Mouse (Mus musculus) gastrocnemius, adult 2 months (tissue): ENCODE results near the gene Grik4. TPM values are rescaled to one million over a fixed set of nuclear protein-coding genes. Genes with fewer than 3 reads are reported as not detected.

ENCODE experiments used
- DNase-seq: peaks from one replicate; pipeline ENCODE4 v3.0.0; 2022
- H3K27ac ChIP-seq: fragments of 200-600 bp; 2 replicates; pipeline ENCODE4 v1.8.1; 2022; ENCODE audit warnings: mild to moderate bottlenecking
- H3K4me3 ChIP-seq: fragments of 200-600 bp; 2 replicates; pipeline ENCODE4 v1.8.1; 2022; ENCODE audit warnings: mild to moderate bottlenecking, moderate library complexity
- CTCF ChIP-seq: fragments of 200-600 bp; IDR thresholded peaks from 2 replicates; pipeline ENCODE4 v1.8.1; 2022; ENCODE audit warnings: antibody characterized with exemption, mild to moderate bottlenecking, moderate library complexity
- intact Hi-C: fragments of 180-260 bp; cut with DNase I; formaldehyde crosslinking; loops from one replicate; pipeline ENCODE4 v1.15.1; 2025
- total RNA-seq, 2 experiments: library from RNA; stranded (reverse); gene quantifications; 2 replicates each; pipeline ENCODE4 v1.2.3; 2021

Grik4 gene
- total RNA-seq, 2 experiments from 2014 or later, result 0.22 TPM; not detected in 1

DNA sequence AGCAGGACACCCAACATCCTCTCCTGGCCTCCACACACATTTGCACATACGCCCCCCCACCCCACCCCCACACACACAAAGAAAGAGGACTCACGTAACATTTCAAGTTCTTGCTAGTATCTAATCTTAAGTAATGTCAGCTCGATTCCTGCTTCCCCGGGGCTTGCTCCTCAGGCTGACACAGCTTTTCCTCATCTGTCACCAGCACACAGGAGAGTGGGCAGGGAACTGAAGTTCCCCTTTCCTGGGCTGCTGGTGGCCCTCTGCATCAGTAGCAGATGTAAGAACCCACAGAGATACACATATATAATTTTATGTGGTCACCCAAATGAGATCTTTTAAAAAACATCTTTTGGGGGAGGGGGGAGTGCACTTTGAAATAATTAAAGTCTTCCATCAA is 98.2 kb downstream of the Grik4 start:
- DNase-seq, result no peak
- H3K27ac ChIP-seq, result no peak overlapping the region
- TF ChIP-seq CTCF, result no peak
- intact Hi-C loops, result no loop called here
- no peak overlapping the region for H3K4me3 ChIP-seq

DNA sequence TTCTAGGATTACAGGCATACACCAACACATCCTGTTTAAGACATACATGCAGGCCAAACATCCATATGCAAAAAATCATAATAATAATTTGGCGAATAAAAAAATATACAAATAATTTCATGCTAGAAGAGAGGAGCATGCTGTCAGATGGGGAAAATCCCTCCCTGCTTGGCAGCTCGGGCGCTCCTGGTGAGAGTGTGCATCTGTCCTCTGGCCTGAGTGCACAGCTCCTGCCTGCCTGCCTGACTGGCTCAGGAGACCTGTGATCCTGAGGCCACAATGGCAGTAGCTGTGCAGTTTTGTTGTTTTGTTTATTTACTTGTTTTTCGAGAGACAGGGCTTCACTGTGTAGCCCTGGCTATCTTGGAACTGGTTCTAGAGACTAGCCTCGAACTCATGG is 100.0 kb downstream of the Grik4 start:
- no peak for TF ChIP-seq CTCF
- DNase-seq, result no peak

DNA sequence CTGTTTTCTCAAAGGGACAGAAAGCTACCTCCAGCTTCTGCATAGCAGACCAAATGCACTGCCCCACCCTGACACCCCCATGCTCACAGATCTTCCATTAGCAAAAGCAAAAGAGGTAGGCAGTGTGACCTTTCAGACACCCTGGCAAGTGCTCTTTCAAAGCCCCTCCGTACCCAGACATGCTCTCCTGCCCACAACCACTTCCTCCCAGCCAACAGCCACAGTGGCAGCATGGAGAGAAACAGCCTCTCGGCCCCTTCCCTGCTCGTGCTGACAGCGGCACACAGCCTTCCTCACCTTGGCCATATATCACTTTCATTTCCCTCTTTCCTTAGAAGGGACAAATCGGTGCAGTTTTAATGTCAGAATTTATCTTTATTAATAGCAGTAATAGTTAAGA is 106.0 kb downstream of the Grik4 start:
- DNase-seq, result no peak
- TF ChIP-seq CTCF, result no peak
- Histone ChIP-seq H3K27ac (no peak overlapping the region), H3K4me3 (no peak overlapping the region)
- intact Hi-C loops, result no loop called here

More for the DNA sequence above, 100.0 kb downstream of the Grik4 start:
- no peak overlapping the region for H3K27ac ChIP-seq
- H3K4me3 ChIP-seq, result no peak overlapping the region
- intact Hi-C loops, result no loop called here

DNA sequence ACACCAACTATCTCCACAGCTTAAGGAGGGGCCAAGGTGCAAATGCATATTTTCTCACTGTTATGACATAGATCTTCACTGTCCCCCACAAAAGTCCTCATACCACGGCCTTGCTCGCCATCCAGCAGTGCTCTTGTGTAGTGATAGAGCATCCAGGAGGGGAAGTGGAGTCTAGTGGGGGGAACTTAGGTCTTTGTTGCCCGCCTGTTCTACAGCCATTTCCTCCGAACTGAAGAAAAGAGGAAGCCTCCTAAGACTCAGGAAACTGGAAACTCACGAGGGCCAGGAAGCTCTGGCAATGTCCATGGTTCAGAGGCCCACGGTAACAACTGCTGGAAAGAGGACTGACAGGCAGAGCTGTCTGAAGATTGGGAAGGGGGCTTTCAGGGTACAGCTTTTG is 106.8 kb downstream of the Grik4 start:
- no peak for DNase-seq
- Histone ChIP-seq H3K27ac (no peak overlapping the region), H3K4me3 (no peak overlapping the region)
- no peak for TF ChIP-seq CTCF
- intact Hi-C loops, result no loop called here

DNA sequence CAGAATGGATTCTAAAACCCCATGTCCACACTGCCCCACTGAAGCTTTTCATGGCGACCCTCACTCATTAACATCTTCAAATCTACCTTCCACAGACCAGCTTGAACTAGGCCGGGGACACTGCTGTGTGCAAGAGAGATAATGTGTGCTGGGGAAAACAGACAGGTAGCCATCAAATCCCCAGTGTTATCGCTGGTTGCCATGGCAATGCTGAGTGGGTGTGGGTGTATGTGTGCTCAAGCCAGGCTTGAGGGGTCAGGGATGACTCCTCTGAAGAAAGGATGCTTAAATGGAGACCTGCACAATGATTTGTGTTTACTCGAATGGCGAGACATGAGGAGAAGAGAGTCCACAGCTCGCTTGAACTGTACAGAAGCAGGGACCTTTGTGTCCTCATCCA is 112.7 kb downstream of the Grik4 start:
- Histone ChIP-seq H3K27ac (no peak overlapping the region), H3K4me3 (no peak overlapping the region)
- DNase-seq, result no peak
- intact Hi-C loops, result no loop called here
- no peak for TF ChIP-seq CTCF

DNA sequence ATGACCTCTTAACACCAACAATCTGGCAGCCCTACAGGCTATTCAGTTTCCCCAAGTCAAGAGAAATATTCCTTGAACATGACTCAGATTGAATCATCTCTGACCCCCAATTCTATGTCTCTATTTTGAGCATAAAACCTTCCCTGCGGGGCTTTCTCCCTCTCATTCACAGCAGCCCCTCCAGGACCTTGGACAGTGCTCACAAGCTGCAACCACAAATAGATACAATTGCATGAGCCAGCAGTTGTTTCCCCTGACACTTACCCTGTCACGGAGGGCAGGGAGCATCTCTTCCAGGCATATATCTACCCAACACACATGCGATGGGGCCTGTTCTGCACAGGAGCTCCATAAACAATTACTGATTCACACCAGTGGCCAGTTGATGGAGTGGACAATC is 125.0 kb downstream of the Grik4 start:
- intact Hi-C loops, result no loop called here
- TF ChIP-seq CTCF, result no peak
- no peak for DNase-seq
- H3K4me3 ChIP-seq, result no peak overlapping the region
- no peak overlapping the region for H3K27ac ChIP-seq

DNA sequence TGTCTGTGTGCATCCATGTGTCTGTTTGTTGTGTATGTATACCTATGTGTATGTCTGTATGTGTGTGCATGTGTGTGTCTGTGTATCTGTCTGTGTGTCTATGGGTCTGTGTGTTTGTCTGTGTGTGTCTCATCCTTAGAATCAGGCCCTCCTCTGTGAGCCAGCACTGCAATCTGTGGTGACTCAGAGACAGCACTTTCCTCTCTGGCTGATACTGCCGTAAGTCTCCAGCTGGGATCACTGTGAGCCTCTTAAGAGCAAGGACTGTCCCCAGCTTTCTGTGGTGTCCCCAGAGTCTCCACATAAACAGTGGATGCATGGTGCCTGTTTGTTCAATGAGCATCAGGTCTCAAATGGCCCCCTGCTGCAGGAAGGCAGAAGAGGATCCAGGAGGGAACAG is 127.5 kb downstream of the Grik4 start:
- no peak for DNase-seq
- H3K4me3 ChIP-seq, result no peak overlapping the region

DNA sequence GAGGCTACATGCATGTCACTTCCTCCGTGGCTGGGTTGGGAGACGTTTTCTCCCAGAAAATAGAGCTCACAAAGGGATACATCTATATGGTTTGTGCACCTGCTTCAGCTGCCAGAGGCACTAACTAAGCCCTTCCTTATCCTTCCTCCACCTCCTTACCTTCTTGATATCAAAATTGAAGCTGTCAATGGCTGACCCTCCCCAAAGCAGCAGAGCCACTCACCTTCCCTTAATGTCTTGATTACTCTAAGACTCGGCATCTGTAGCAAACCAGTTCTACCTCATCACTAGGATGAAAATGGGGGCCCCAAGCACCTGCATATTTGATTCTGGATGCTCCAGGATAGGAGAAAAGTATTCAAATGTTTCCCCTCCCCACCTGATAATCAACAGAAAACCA is 135.1 kb downstream of the Grik4 start:
- intact Hi-C loops, result no loop called here
- no peak for DNase-seq
- TF ChIP-seq CTCF, result no peak
- no peak overlapping the region for H3K4me3 ChIP-seq
- no peak overlapping the region for H3K27ac ChIP-seq

More for the DNA sequence above, 127.5 kb downstream of the Grik4 start:
- intact Hi-C loops, result no loop called here
- no peak for TF ChIP-seq CTCF
- H3K27ac ChIP-seq, result no peak overlapping the region

DNA sequence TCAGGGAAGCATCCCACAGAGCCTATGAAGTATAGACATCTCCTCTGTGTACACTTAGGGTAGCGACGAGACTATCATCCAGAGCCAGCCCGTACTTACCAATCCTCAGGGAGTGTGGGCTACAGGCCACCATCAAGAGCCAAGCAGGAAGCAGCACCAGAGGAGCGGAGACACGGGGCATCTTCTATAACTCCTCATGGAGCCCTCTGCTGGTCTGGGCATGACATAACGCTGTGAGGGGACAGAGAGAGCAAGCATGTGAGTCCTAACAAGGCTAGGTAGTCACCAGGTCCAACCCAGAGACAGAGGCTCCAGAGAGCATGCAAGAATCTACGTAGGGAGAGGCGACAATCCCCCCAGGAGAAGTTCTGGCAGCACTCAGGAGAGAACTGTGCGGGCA is 135.9 kb downstream of the Grik4 start:
- intact Hi-C loops, result no loop called here
- no peak overlapping the region for H3K27ac ChIP-seq
- TF ChIP-seq CTCF, result peak; percentile 44
- peak; percentile 41 for DNase-seq
- H3K4me3 ChIP-seq, result no peak overlapping the region

DNA sequence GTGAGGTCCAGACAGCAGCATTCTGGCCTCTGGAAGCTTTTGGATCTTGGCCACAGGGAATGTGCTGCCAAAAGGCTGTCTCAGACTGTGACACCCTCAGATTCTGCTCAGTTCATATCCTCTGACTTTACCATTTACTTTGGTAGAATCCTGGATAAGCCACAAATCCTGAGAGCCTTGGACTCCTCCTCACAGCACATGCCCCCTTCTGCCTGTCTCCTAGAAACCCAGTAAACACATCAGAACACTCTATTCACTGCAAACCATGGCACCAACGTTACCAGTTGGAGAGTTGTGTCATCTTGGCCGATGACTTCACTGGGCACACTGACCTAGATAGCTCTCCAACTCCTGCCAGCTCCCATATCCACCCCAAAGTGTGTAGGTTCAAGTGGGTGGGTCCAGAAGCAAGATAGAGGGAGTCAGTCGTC is 141.2 kb downstream of the Grik4 start:
- intact Hi-C loops, result no loop called here
- H3K27ac ChIP-seq, result no peak overlapping the region

DNA sequence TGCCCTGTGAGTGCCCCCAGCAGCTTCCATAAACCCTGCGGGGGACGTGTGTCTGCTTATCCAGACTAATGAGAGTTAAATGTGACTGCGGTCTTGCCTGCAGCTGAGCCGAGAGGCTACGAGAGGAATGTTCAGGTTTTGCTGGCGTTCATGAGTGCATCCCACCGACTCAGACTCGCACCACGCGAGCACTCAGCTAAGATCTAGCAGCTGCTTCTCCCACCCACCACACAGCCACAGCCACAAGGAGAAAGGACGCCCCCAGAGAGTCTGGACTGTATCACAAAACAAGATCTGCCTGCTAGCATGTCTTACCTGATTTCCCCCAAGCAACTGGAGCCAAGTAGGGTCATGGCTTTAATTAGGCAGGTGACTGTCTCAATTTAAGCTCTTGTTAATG is 142.4 kb downstream of the Grik4 start:
- DNase-seq, result no peak
- TF ChIP-seq CTCF, result no peak
- no peak overlapping the region for H3K27ac ChIP-seq
- intact Hi-C loops, result no loop called here
- H3K4me3 ChIP-seq, result no peak overlapping the region

More for the DNA sequence above, 141.2 kb downstream of the Grik4 start:
- peak; percentile 42 for DNase-seq
- TF ChIP-seq CTCF, result no peak
- H3K4me3 ChIP-seq, result no peak overlapping the region

DNA sequence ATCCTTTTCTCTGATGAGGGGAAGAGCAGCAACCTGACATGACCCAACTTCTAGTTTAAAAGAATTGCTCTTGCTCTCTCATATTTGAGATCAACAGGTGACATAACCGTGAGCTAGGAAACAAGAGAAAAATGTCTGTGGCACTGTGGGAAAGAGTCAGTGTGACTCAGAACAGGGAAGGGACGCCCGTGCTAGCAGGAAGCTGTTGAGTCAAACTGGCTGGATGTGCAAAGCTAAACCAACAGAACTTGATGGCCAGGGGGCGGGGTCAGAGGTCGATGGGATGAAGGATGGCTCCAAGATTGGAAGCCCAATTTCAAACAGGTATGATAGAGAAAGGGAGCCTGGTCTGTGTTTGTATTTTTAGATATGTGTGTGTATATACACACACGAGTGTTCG is 144.2 kb downstream of the Grik4 start:
- no peak overlapping the region for H3K4me3 ChIP-seq
- intact Hi-C loops, result no loop called here
- no peak for DNase-seq
- no peak overlapping the region for H3K27ac ChIP-seq
- no peak for TF ChIP-seq CTCF

DNA sequence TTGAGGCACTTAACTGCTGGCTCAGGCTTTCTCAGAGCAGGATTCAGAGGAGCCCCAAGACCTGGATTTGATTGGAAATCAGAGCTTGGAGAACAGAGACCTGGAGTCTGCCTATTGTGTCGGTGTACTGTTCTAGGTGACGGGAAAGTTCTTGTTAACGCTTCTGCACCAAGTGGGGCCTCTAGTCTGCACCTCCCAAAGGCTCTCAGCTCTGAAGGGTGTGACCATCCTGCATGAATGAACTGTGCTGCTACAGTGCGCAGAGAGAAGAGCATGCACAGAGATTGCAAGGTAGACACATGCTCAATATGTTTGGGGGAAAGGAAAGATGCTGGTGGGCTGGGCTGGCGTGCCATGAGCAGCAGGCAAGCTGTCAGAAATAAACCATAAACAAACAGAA is 144.6 kb downstream of the Grik4 start:
- TF ChIP-seq CTCF, result no peak
- Histone ChIP-seq H3K27ac (no peak overlapping the region), H3K4me3 (no peak overlapping the region)
- intact Hi-C loops, result no loop called here
- no peak for DNase-seq

DNA sequence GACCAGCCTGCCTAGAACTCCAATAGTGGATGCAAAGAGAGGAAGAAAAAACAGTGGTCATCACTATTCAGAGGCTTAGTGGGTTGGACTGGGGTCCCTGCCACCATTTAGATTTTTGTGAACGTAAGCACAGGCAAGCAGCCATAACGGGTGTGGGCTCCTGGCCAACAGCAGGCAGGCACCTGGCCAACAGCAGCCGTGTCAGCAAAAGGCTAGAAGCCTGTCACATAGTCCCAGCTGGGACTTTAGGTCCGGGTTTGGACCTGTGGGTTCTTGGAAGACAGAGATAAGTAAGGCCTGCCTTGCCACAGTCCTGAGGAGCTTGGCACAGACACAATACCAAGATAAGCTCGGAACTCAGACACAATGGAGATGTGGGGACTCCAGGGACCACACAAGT is 145.1 kb downstream of the Grik4 start:
- Histone ChIP-seq H3K27ac (no peak overlapping the region), H3K4me3 (no peak overlapping the region)
- intact Hi-C loops, result no loop called here
- TF ChIP-seq CTCF, result no peak
- peak; percentile 25 for DNase-seq

DNA sequence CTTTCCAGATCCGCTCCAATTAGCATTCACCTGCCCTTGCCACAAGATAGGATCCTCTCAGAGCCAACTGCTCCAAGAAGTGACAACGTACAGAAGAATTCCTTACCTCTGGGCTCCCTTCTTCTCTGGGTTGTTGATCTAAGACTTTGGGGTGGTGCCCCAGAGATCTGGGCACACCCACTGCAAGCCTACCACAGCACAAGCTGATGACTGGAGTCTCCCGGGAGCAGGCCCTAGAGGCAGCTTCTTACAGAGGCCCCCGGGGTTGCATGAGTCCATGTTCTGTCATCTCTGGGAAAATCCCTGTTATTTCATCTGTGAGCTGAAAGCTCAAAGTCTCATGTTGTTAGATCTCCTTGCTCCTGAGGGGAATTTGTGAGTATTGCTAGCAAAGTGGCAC is 146.0 kb downstream of the Grik4 start:
- Histone ChIP-seq H3K27ac (no peak overlapping the region), H3K4me3 (no peak overlapping the region)
- intact Hi-C loops, result no loop called here
- no peak for TF ChIP-seq CTCF
- no peak for DNase-seq
